Mouse (Mus musculus) right cerebral cortex, adult 18-20 months (tissue): ENCODE data around the gene Trim63.
"Not testable (repeated sequence)": the region's sequence is repeated elsewhere in the genome, so short reads cannot be mapped to it uniquely, and the experiment has no call there.

Source experiments
- DNase-seq: peaks from one replicate; pipeline ENCODE4 v3.0.0; 2022; ENCODE audit warnings: mixed read lengths

The Trim63 gene

GRCm38 (mm10) chr4:134299498-134299810, 15.5 kb upstream of the Trim63 start:
- DNase-seq = no peak

- peak; percentile 79 for DNase-seq
Observed at GRCm38 (mm10) chr4:134300316-134300715, 14.6 kb upstream of the Trim63 start.

GRCm38 (mm10) chr4:134302084-134302483, 12.8 kb upstream of the Trim63 start:
- DNase-seq = no peak

GRCm38 (mm10) chr4:134306963-134307362, 8.0 kb upstream of the Trim63 start:
- no peak for DNase-seq

- DNase-seq = peak; percentile 37
Observed at GRCm38 (mm10) chr4:134307367-134308072, 7.4 kb upstream of the Trim63 start.

- no peak for DNase-seq
Observed at GRCm38 (mm10) chr4:134310106-134310505, 4.8 kb upstream of the Trim63 start.

GRCm38 (mm10) chr4:134310656-134311055, 4.3 kb upstream of the Trim63 start:
- no peak for DNase-seq

GRCm38 (mm10) chr4:134311784-134312183, 3.1 kb upstream of the Trim63 start:
- DNase-seq = no peak

- no peak for DNase-seq
Observed at GRCm38 (mm10) chr4:134312341-134312740, 2.6 kb upstream of the Trim63 start.

GRCm38 (mm10) chr4:134312901-134313300, 2.0 kb upstream of the Trim63 start:
- no peak for DNase-seq

- DNase-seq = no peak
Observed at GRCm38 (mm10) chr4:134314081-134314655, 752 bp upstream of the Trim63 start.

GRCm38 (mm10) chr4:134315470-134315869, 550 bp downstream of the Trim63 start:
- DNase-seq = no peak

- DNase-seq = no peak
Observed at GRCm38 (mm10) chr4:134316390-134316789, 1.5 kb downstream of the Trim63 start.

- DNase-seq = no peak
Observed at GRCm38 (mm10) chr4:134319074-134319473, 4.2 kb downstream of the Trim63 start.

- DNase-seq = no peak
Observed at GRCm38 (mm10) chr4:134319674-134320073, 4.8 kb downstream of the Trim63 start.

- no peak for DNase-seq
Observed at GRCm38 (mm10) chr4:134321524-134321923, 6.6 kb downstream of the Trim63 start.

- no peak for DNase-seq
Observed at GRCm38 (mm10) chr4:134324655-134325054, 9.7 kb downstream of the Trim63 start.

GRCm38 (mm10) chr4:134326859-134327530, 12.1 kb downstream of the Trim63 start:
- no peak for DNase-seq

GRCm38 (mm10) chr4:134328151-134328550, 13.2 kb downstream of the Trim63 start:
- no peak for DNase-seq

- DNase-seq = no peak
Observed at GRCm38 (mm10) chr4:134328832-134329231, 13.9 kb downstream of the Trim63 start.

GRCm38 (mm10) chr4:134330281-134330680, 15.4 kb downstream of the Trim63 start:
- DNase-seq = no peak

GRCm38 (mm10) chr4:134341231-134341630, 26.3 kb downstream of the Trim63 start:
- DNase-seq = not testable (repeated sequence)

GRCm38 (mm10) chr4:134342213-134342779, 27.4 kb downstream of the Trim63 start:
- DNase-seq = no peak
